Mouse (Mus musculus) erythroblast, embryonic 14.5 days (primary cell): ENCODE results near the gene Efna1.

Experiments
- GATA1 ChIP-seq: IDR thresholded peaks from 2 replicates; pipeline ENCODE4 v1.6.1; 2012; ENCODE audit warnings: low read length, inconsistent platforms, mixed read lengths
- TAL1 ChIP-seq: IDR thresholded peaks from 3 replicates; pipeline ENCODE4 v1.6.1; 2012; ENCODE audit warnings: low read length, inconsistent platforms, mixed read lengths

DNA sequence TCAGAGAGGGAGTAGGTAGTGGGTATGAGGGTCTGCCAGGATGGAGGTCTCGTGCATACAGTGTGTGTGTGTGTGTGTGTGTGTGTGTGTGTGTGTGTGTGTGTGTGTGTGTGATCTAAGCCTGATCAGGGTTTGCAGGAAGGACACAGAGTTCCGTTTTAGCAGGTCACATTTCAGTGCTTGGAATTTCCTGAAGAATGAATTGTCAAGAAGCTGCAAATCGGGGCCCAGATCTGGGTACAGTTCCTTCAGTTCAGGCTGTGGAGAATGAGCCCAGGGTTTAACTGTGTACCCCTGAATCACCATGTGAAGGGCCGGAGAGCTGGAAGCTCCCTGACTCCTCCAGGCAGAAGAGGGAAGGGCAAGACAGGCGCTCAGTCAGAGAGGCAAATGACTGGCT lies 6.3 kb upstream of the Efna1 start:
- TF ChIP-seq TAL1 (no peak), GATA1 (no peak)
